Comparison of ENCODE assay signal across 19 mouse cellular contexts in the genomic region with DNA sequence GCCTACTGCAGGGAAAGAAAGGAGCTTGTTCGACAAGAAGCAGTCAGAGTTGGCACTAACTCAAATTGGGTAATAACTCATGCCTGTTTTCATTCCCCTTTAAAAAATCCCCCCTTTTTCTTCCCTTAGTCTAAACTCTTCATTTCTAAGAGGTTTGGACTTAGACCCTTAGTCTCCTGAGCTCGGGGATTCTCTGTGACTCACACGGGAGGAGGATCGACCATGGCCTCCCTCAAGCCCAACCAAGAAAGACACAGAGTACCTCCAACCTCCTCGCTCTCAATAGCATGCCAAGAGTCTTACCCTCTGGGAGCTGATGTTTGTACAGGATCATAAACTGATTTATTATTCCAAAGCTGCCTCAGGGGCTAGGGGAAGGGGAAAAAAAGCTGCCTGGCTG. TPM values are rescaled to one million over a fixed set of nuclear protein-coding genes. Genes with fewer than 3 reads are reported as not detected.
DNase-seq lines count a peak whose midpoint lies in the region; ATAC-seq and TF ChIP-seq lines count a peak whose summit lies in the region.
"Had no signal": no experiment of that assay in that cellular context is flagged by ENCODE, and none has a peak within 500 bp of the region (broad histone marks: within the 10 kb centered on the region; RNA-seq: fewer than 3 reads in every experiment).

No protein-coding gene starts in this region.

- no peak for TF ChIP-seq CTCF in kidney, postnatal 0 days (IDR thresholded peaks at IDR 0.05; ENCODE audit: low read depth)

- H3K36me3 ChIP-seq in embryonic facial prominence, embryonic 14.5 days (ENCODE audit: control insufficient read depth, insufficient read depth, low read length) = peaks cover 41% of the 10 kb centered on the region
- peaks cover 63% of the 10 kb centered on the region for H3K36me3 ChIP-seq in embryonic facial prominence, embryonic 10.5 days (replicated peaks)
- H3K36me3 ChIP-seq in kidney, postnatal 0 days (ENCODE audit: insufficient read depth, low read length) = peaks cover 6% of the 10 kb centered on the region; the same call in 1 of the 2 replicates
- H3K36me3 ChIP-seq in stomach, embryonic 14.5 days (ENCODE audit: control insufficient read depth, insufficient read depth, low read length) = peaks cover 13% of the 10 kb centered on the region; the same call in 1 of the 2 replicates

- peak; percentile 47; the same call in 1 of the 2 replicates for ATAC-seq in embryonic facial prominence, embryonic 14.5 days (ENCODE audit: low read depth)
- ATAC-seq in kidney, postnatal 0 days (replicated peaks; ENCODE audit: low FRiP score, low read depth) = no peak
- ATAC-seq in stomach, embryonic 14.5 days (ENCODE audit: insufficient number of reproducible peaks, insufficient read depth, low FRiP score, low read depth) = peak; percentile 53; the same call in 1 of the 2 replicates
- ATAC-seq in granulocyte monocyte progenitor cell, adult 5-6 weeks (replicated peaks; ENCODE audit: poor library complexity, severe bottlenecking) = no peak
- ATAC-seq: liver, postnatal 0 days had no signal

- peaks cover 8% of the 10 kb centered on the region; the same call in 1 of the 2 replicates for H3K4me1 ChIP-seq in embryonic facial prominence, embryonic 14.5 days (ENCODE audit: control insufficient read depth, insufficient read depth, low read length)
- H3K4me1 ChIP-seq in embryonic facial prominence, embryonic 10.5 days = peaks cover 10% of the 10 kb centered on the region; the same call in 1 of the 2 replicates
- peaks cover 5% of the 10 kb centered on the region; the same call in 1 of the 2 replicates for H3K4me1 ChIP-seq in kidney, postnatal 0 days (replicated peaks; ENCODE audit: insufficient read depth, low read length)
- H3K4me1 ChIP-seq in stomach, embryonic 14.5 days (ENCODE audit: control insufficient read depth, insufficient read depth, low read length) = no peaks in the 10 kb centered on the region
- H3K4me1 ChIP-seq: heart, embryonic 15.5 days had no signal

- H3K4me2 ChIP-seq in embryonic facial prominence, embryonic 14.5 days (ENCODE audit: low read depth, low read length) = no peak overlapping the region
- no peak overlapping the region for H3K4me2 ChIP-seq in kidney, postnatal 0 days (ENCODE audit: low read length)
- H3K4me2 ChIP-seq in stomach, embryonic 14.5 days (replicated peaks; ENCODE audit: low read depth, low read length) = no peak overlapping the region
- H3K4me2 ChIP-seq: embryonic facial prominence, embryonic 13.5 days; heart, embryonic 15.5 days had no signal

- no peaks in the 10 kb centered on the region for H3K27me3 ChIP-seq in embryonic facial prominence, embryonic 14.5 days (replicated peaks; ENCODE audit: control insufficient read depth, insufficient read depth, low read length)
- H3K27me3 ChIP-seq in embryonic facial prominence, embryonic 10.5 days (replicated peaks; ENCODE audit: low read depth, poor library complexity, severe bottlenecking) = no peaks in the 10 kb centered on the region
- no peaks in the 10 kb centered on the region for H3K27me3 ChIP-seq in kidney, postnatal 0 days (ENCODE audit: insufficient read depth, low read length)
- H3K27me3 ChIP-seq in stomach, embryonic 14.5 days (ENCODE audit: control insufficient read depth, insufficient read depth, low read length) = no peaks in the 10 kb centered on the region
- H3K27me3 ChIP-seq: embryonic facial prominence, embryonic 13.5 days; heart, embryonic 15.5 days had no signal

- peak; percentile 78 for DNase-seq in embryonic facial prominence, embryonic 14.5 days (ENCODE audit: low spot score)
- no peak for DNase-seq in embryonic facial prominence, embryonic 10.5 days (ENCODE audit: low spot score)
- peak; percentile 32 for DNase-seq in kidney, postnatal 0 days (ENCODE audit: low spot score)
- DNase-seq in kidney, postnatal 10 days = no peak
- DNase-seq in adipocyte (ENCODE audit: low spot score) = peak; percentile 80
- no peak for DNase-seq in urinary bladder, postnatal 25 days (ENCODE audit: low spot score)
- DNase-seq: adrenal gland, adult 2 months; cerebellum, adult 9-11 months; heart, postnatal 4 days; kidney, adult 8-10 months; liver, postnatal 0 days; lung, postnatal 4 days; retina, postnatal 1 day; right cerebral cortex, postnatal 4 days; thymus, adult 2 months had no signal

- H3K4me3 ChIP-seq in embryonic facial prominence, embryonic 14.5 days (ENCODE audit: low read depth, low read length) = no peak overlapping the region
- H3K4me3 ChIP-seq in embryonic facial prominence, embryonic 10.5 days = no peak overlapping the region
- no peak overlapping the region for H3K4me3 ChIP-seq in kidney, postnatal 0 days (replicated peaks; ENCODE audit: low read depth, low read length)
- no peak overlapping the region for H3K4me3 ChIP-seq in stomach, embryonic 14.5 days (ENCODE audit: low read depth, low read length)
- H3K4me3 ChIP-seq: embryonic facial prominence, embryonic 13.5 days; heart, embryonic 15.5 days had no signal

- WGBS in embryonic facial prominence, embryonic 14.5 days = 36% methylated on average over 5 of the region's 5 CpGs
- WGBS in embryonic facial prominence, embryonic 10.5 days = 72% methylated on average over 5 of the region's 5 CpGs
- WGBS in kidney, postnatal 0 days = 45% methylated on average over 5 of the region's 5 CpGs
- WGBS in stomach, embryonic 14.5 days = 45% methylated on average over 5 of the region's 5 CpGs

- no peak overlapping the region for H3K9ac ChIP-seq in embryonic facial prominence, embryonic 14.5 days (ENCODE audit: low read depth, low read length)
- no peak overlapping the region for H3K9ac ChIP-seq in kidney, postnatal 0 days (ENCODE audit: low read depth, low read length)
- H3K9ac ChIP-seq in stomach, embryonic 14.5 days (replicated peaks; ENCODE audit: low read depth, low read length) = no peak overlapping the region
- H3K9ac ChIP-seq: embryonic facial prominence, embryonic 13.5 days; heart, embryonic 15.5 days; liver, postnatal 0 days had no signal

- H3K27ac ChIP-seq in embryonic facial prominence, embryonic 14.5 days (replicated peaks; ENCODE audit: low read depth, low read length) = peak overlapping the region; percentile 45
- H3K27ac ChIP-seq in embryonic facial prominence, embryonic 10.5 days (replicated peaks) = no peak overlapping the region
- no peak overlapping the region; the same call in 1 of the 2 replicates for H3K27ac ChIP-seq in kidney, postnatal 0 days
- no peak overlapping the region for H3K27ac ChIP-seq in stomach, embryonic 14.5 days (ENCODE audit: low read length)
- H3K27ac ChIP-seq: embryonic facial prominence, embryonic 13.5 days; heart, embryonic 15.5 days had no signal

- 0 out of 2 replicates have a peak, but pooled peaks cover 10% of the 10 kb centered on the region for H3K9me3 ChIP-seq in embryonic facial prominence, embryonic 14.5 days (ENCODE audit: control insufficient read depth, low read length)
- H3K9me3 ChIP-seq in embryonic facial prominence, embryonic 10.5 days = peaks cover 18% of the 10 kb centered on the region; the same call in 1 of the 2 replicates
- no peaks in the 10 kb centered on the region for H3K9me3 ChIP-seq in kidney, postnatal 0 days (replicated peaks; ENCODE audit: low read length)
- 0 out of 2 replicates have a peak, but pooled peaks cover 3% of the 10 kb centered on the region for H3K9me3 ChIP-seq in stomach, embryonic 14.5 days (ENCODE audit: control insufficient read depth, low read depth, low read length)
- H3K9me3 ChIP-seq: embryonic facial prominence, embryonic 13.5 days; heart, embryonic 15.5 days had no signal

RNA-seq across cellular contexts. Expression of gene Tmem39a, which starts 54.1 kb away (rescaled TPM):
- 148 and 155 TPM in 2 replicates for polyA plus RNA-seq in embryonic facial prominence, embryonic 14.5 days (2014; fragmentation: Nextera tagmentation; extraction: Ambion mirVana)
- 96.2 and 114 TPM in 2 replicates for polyA plus RNA-seq in embryonic facial prominence, embryonic 10.5 days (2016; fragmentation: Nextera tagmentation; extraction: Ambion mirVana)
- polyA plus RNA-seq in kidney, postnatal 0 days (2015; fragmentation: Nextera tagmentation; extraction: Ambion mirVana) = 70.3 and 74.6 TPM in 2 replicates
- 119 and 133 TPM in 2 replicates for polyA plus RNA-seq in stomach, embryonic 14.5 days (2014; fragmentation: Nextera tagmentation; extraction: Ambion mirVana)
- 58.2 and 91.5 TPM in 2 replicates for total RNA-seq in granulocyte monocyte progenitor cell, adult 5-6 weeks (2014; fragmentation: Nextera tagmentation)
- 70.2 and 105 TPM in 2 replicates for total RNA-seq in granulocyte monocyte progenitor cell, adult 5-6 weeks (2017)

Comparison
In these comparisons a context has a peak if more than half of its experiments do, and no peak if none do; other contexts are left out.
1. DNase-seq: peak in embryonic facial prominence, embryonic 14.5 days (single experiment), kidney, postnatal 0 days (single experiment) and adipocyte (single experiment); none in embryonic facial prominence, embryonic 10.5 days (single experiment), kidney, postnatal 10 days (single experiment) and urinary bladder, postnatal 25 days (single experiment).
2. ATAC-seq: peak in embryonic facial prominence, embryonic 14.5 days (single experiment) and stomach, embryonic 14.5 days (single experiment); none in kidney, postnatal 0 days (single experiment) and granulocyte monocyte progenitor cell, adult 5-6 weeks (single experiment).